14 mouse cellular contexts compared by ENCODE assay signal in the genomic region with DNA sequence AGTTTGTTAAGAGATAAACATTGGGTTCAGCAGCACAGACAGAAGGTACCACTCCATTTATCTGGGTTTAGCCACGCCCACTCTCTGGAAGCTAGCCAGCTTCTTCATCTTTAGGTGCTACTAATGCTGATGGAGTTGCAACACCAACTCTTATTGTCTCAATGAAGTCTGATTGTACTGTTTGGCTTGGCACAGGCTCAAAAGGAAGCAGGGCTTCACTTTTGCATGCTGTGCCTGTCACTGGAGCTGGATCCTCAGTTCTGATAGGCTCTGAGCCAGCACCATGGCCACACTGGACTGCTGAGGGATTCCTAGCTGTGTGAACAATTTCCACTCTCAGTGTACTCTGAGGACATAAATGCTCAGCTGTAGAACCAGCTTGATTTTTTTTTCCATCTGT.
DNase-seq lines count a peak whose midpoint lies in the region; ATAC-seq lines count a peak whose summit lies in the region.
"Had no signal": no experiment of that assay in that cellular context is flagged by ENCODE, and none has a peak within 500 bp of the region (broad histone marks: within the 10 kb centered on the region; RNA-seq: fewer than 3 reads in every experiment).

No protein-coding gene starts in this region.

- H3K4me2 ChIP-seq in hindbrain, embryonic 14.5 days (replicated peaks) = no peak overlapping the region
- H3K4me2 ChIP-seq: hindbrain, embryonic 15.5 days had no signal

- no peaks in the 10 kb centered on the region for H3K4me1 ChIP-seq in hindbrain, embryonic 14.5 days (replicated peaks; ENCODE audit: control insufficient read depth, insufficient read depth, low read length)
- H3K4me1 ChIP-seq: hindbrain, embryonic 15.5 days; midbrain, embryonic 10.5 days had no signal

- 20% methylated on average over 1 of the region's 1 CpGs for WGBS in large intestine, adult 2 months
- WGBS in hindbrain, embryonic 14.5 days = 88% methylated on average over 1 of the region's 1 CpGs

- DNase-seq in cerebellum, postnatal 10 days = peak; percentile 2 to 6
- DNase-seq in cerebellum, adult 8-10 months = no peak
- peak; percentile 9 for DNase-seq in kidney, postnatal 10 days
- DNase-seq in kidney, adult 18-20 months = no peak
- peak; percentile 0 for DNase-seq in 416B (ENCODE audit: low read depth)
- peak; percentile 43 for DNase-seq in large intestine, adult 2 months (ENCODE audit: low read depth, low spot score)
- DNase-seq in MN1 (ENCODE audit: low spot score) = no peak
- DNase-seq in hindbrain, embryonic 14.5 days (ENCODE audit: low spot score) = no peak
- DNase-seq: gastrocnemius, postnatal 25 days; spleen, adult 18-20 months had no signal

- no peak overlapping the region for H3K27ac ChIP-seq in hindbrain, embryonic 14.5 days
- H3K27ac ChIP-seq: hindbrain, embryonic 15.5 days; liver, embryonic 14.5 days; midbrain, embryonic 10.5 days had no signal

- no peaks in the 10 kb centered on the region for H3K27me3 ChIP-seq in hindbrain, embryonic 14.5 days (ENCODE audit: control insufficient read depth, insufficient read depth, low read length)
- H3K27me3 ChIP-seq: hindbrain, embryonic 15.5 days had no signal

- no peaks in the 10 kb centered on the region for H3K9me3 ChIP-seq in hindbrain, embryonic 14.5 days (ENCODE audit: control insufficient read depth, low read length)
- H3K9me3 ChIP-seq: hindbrain, embryonic 15.5 days; midbrain, embryonic 10.5 days had no signal

- no peak overlapping the region for H3K4me3 ChIP-seq in hindbrain, embryonic 14.5 days (replicated peaks; ENCODE audit: low read length)
- H3K4me3 ChIP-seq: hindbrain, embryonic 15.5 days; midbrain, embryonic 10.5 days; myocyte had no signal

- H3K36me3 ChIP-seq in hindbrain, embryonic 14.5 days (replicated peaks; ENCODE audit: control insufficient read depth, insufficient read depth) = no peaks in the 10 kb centered on the region
- H3K36me3 ChIP-seq: hindbrain, embryonic 15.5 days; midbrain, embryonic 10.5 days had no signal

- H3K9ac ChIP-seq in hindbrain, embryonic 14.5 days = no peak overlapping the region
- H3K9ac ChIP-seq: hindbrain, embryonic 15.5 days; liver, embryonic 14.5 days had no signal

- ATAC-seq in hindbrain, embryonic 14.5 days (ENCODE audit: low FRiP score) = no peak

Comparison
In these comparisons a context has a peak if more than half of its experiments do, and no peak if none do; other contexts are left out.
1. DNase-seq: peak in cerebellum, postnatal 10 days (2 of 2), kidney, postnatal 10 days (single experiment), 416B (single experiment) and large intestine, adult 2 months (single experiment); none in cerebellum, adult 8-10 months (single experiment), kidney, adult 18-20 months (single experiment), MN1 (single experiment) and hindbrain, embryonic 14.5 days (single experiment).